In genomic region chr6:72007411-72008212, GRCm38 (mm10) we compare ENCODE assay signal across 17 mouse cellular contexts.
"Had no signal": no experiment of that assay in that cellular context is flagged by ENCODE, and none has a peak within 500 bp of the region (broad histone marks: within the 10 kb centered on the region; RNA-seq: fewer than 3 reads in every experiment).

No protein-coding gene starts in this region.

- H3K4me3 ChIP-seq: layer of hippocampus, adult 2 months; limb, embryonic 10.5 days; limb, embryonic 13.5 days; liver, embryonic 13.5 days; neural tube, embryonic 12.5 days; neural tube, embryonic 15.5 days had no signal

- H3K4me2 ChIP-seq: limb, embryonic 13.5 days; liver, embryonic 13.5 days; midbrain, embryonic 11.5 days; neural tube, embryonic 12.5 days; neural tube, embryonic 15.5 days had no signal

- H3K27me3 ChIP-seq: limb, embryonic 13.5 days; neural tube, embryonic 12.5 days; neural tube, embryonic 15.5 days had no signal

- H3K36me3 ChIP-seq: limb, embryonic 10.5 days; limb, embryonic 13.5 days; liver, embryonic 13.5 days; neural tube, embryonic 12.5 days; neural tube, embryonic 15.5 days had no signal

- DNase-seq: kidney, postnatal 25 days; layer of hippocampus, adult 9-11 months; liver, embryonic 13.5 days; lung, adult 2 months; lung, postnatal 14 days; lung, postnatal 4 days; midbrain, embryonic 14.5 days; right cerebral cortex, adult 18-20 months; right cerebral cortex, postnatal 14 days; right cerebral cortex, postnatal 4 days; thymus, postnatal 25 days had no signal
